Mouse (Mus musculus) thymus, postnatal 36 days (tissue): ENCODE measurements around the gene Tmem107.

Experiments used
- DNase-seq, 2 experiments: peaks; one replicate each; pipeline ENCODE4 v3.0.0; 2022; ENCODE audit warnings: mixed read lengths in 2 of 2

Tmem107 gene

GRCm38 (mm10) chr11:69070590-69071222, at the start of gene Tmem107:
Gene Tmem107 (plus strand): TSS chr11:69070806.
- peak; percentile 89 to 92 for DNase-seq

DNA sequence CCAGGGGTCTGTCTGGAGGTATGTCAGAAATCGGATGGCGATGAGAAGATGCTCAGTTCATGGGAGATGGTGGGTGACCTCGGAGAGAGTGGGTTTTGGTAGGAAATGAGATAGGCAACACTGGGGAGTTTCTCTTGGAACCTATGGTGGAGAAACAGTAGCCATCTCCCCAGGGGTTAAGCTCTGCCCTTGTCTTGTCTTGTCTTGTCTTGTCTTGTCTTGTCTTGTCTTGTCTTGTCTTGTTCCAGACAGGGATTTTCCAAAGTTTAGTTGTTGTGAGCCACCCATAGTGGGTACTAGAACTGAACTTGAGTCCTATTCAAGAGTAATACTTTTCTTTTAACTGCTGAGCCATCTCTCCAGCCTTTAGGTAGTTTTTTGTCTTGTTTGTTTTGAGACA, 44.0 kb upstream of the Tmem107 start:
- DNase-seq, result no peak

DNA sequence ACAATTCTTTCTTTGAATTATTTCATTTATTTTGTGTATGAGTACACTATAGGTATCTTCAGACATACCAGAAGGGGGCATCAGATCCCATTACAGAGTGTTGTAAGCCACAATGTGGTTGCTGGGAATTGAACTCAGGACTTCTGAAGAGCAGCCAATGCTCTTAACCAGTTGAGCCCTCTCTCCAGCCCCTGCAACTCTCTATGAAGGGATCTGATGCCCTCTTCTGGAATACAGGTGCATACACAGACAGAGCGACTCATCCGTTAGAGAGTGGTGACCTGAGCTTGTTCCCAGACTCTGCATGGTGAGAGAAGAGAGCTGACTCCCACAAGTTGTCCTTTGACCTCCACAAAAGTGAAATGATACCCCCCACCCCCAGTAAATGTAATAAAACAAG, 41.8 kb upstream of the Tmem107 start:
- DNase-seq, result no peak

DNA sequence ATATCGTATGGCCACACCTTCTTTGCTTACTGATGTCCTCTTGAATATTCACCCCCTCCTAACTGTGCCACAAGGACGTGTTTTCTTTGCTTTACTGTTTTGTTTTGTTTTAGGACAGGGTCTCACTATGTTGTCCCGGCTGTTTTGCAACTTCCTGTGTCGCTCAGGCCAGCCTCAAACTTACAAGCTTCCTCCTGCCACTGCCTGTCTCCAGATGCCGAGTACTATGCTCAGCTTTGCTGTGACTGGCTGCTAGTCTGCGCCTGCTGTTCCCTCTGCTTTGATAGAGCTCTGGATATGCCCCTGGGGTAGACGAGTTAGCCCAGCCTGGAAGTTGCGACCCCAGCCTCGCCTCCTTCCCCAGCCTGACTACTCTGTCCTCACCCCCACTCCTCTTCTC, 37.1 kb upstream of the Tmem107 start:
- DNase-seq, result no peak

- no peak for DNase-seq
These were observed 36.0 kb upstream of the Tmem107 start for GRCm38 (mm10) chr11:69034585-69034984.

- no peak for DNase-seq
These were observed 35.2 kb upstream of the Tmem107 start for GRCm38 (mm10) chr11:69035411-69035810.

- DNase-seq, result peak; percentile 78 to 84
These were observed 34.8 kb upstream of the Tmem107 start for GRCm38 (mm10) chr11:69035849-69036248.

GRCm38 (mm10) chr11:69036486-69037230, 33.9 kb upstream of the Tmem107 start:
- peak; percentile 79 to 82 for DNase-seq

- DNase-seq, result peak; percentile 85
These were observed 33.2 kb upstream of the Tmem107 start for GRCm38 (mm10) chr11:69037231-69038061.

GRCm38 (mm10) chr11:69038173-69038572, 32.4 kb upstream of the Tmem107 start:
- DNase-seq, result no peak

- DNase-seq, result peak; percentile 79 to 84
These were observed 24.8 kb upstream of the Tmem107 start, which contains the start of gene Aurkb for GRCm38 (mm10) chr11:69045531-69046394. Gene Aurkb (plus strand): TSS chr11:69045647.

- peak in 1 of 2 experiments; percentile 5 for DNase-seq
These were observed 24.2 kb upstream of the Tmem107 start for GRCm38 (mm10) chr11:69046395-69046774.

GRCm38 (mm10) chr11:69047592-69047991, 23.0 kb upstream of the Tmem107 start:
- DNase-seq, result no peak

DNA sequence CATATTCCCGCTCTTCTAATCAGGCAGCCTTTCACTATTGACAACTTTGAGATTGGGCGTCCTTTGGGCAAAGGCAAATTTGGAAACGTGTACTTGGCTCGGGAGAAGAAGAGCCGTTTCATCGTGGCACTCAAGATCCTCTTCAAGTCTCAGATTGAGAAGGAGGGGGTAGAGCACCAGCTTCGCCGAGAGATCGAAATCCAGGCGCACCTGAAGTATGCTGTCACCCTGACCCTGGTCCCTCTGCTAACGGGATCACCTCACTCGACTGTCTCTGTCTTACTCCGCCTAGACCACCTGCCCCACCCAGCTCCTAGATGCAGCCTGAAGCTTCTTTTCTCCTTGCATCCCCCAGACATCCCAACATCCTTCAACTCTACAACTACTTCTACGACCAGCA, 22.5 kb upstream of the Tmem107 start:
- DNase-seq, result no peak

GRCm38 (mm10) chr11:69050748-69051147, 19.9 kb upstream of the Tmem107 start:
- peak in 1 of 2 experiments; percentile 3 for DNase-seq

GRCm38 (mm10) chr11:69051771-69052170, 18.8 kb upstream of the Tmem107 start:
- no peak for DNase-seq

GRCm38 (mm10) chr11:69052824-69053421, 17.7 kb upstream of the Tmem107 start:
- no peak for DNase-seq

DNA sequence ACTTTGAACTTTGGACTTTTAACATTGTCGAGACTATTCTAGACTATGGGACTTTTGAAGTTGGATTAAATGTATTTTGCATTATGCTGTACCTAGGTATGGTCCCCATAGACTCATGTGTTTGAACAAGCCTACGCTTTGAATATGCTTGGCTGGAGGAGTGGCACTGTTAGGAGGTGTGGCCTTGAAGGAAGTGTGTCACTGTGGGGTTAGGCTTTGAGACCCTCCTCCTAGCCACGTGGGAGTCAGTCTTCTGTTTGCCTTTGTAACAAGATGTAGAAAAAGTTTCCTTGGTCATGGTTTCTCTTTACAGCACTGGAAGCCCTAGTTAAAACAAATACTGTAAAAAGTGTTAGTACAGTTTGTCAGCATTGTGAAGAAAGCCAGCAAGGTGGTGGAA, 16.8 kb upstream of the Tmem107 start:
- DNase-seq, result no peak

- DNase-seq, result no peak
These were observed 12.3 kb upstream of the Tmem107 start for GRCm38 (mm10) chr11:69058265-69058664.

GRCm38 (mm10) chr11:69058729-69059356, 11.8 kb upstream of the Tmem107 start:
- no peak for DNase-seq

DNA sequence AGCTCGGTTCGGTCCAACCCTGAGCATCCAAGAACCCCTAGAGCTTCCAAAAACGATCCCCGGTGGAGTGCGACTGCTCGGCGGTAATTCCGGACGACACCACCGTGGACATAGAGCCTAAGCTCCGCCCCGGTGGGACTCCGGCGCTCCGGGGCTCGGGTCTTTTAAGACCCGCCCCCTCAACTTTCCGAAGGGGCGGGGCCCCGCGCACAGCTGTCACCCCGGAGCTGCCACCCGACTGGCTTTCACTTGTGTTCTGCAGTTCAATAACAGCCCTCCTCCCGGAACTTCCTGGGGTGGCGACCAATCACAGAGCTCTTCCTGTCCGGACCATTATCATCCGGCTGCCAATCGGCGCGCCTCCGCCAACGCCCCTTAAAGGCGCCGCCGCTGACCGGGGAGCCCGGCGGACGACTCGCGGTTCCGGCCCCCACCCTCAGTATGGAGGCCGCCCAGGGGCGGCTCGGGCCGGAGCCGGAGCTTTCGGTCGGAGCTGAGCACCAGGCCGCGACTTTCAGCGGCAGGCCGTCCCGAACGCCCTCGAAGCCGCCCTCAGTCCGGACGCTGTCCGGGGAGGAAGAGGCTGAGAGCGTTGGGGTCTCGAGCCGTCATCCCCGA, 11.1 kb upstream of the Tmem107 start, which contains the start of gene Borcs6:
Gene Borcs6, plus strand, starts transcription at position 361 of the 618 bp plus-strand sequence.
- DNase-seq, result peak; percentile 91 to 97
